Mouse (Mus musculus): ENCODE data around the gene Fgfr2. TPM values are rescaled to one million over a fixed set of nuclear protein-coding genes. Genes with fewer than 3 reads are reported as not detected.

The Fgfr2 gene
- polyA plus RNA-seq, 1 experiment from 2014 or later: 11.2 TPM

DNA sequence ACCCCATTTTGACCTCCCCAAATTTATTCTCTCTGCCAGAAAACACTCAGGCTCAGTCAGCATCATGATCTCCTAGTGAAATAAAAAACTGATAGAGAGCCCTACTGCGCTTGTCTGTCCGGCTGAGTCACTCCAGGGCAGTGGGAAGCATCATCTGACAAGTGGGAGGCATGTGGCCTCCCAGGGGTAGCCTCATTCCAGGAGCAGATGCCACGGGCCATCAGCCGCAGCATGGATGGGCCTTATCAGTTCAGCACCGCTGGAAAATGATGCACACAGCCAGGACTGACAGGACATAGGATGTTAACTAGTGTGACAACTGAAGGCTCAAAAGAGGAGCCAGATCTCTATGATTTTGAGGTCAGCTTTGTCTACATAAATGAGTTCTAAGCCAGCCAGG is 281.9 kb downstream of the Fgfr2 start:
- no peak overlapping the region for H3K9ac ChIP-seq (replicated peaks)
- TF ChIP-seq EP300 (IDR thresholded peaks at IDR 0.05; ENCODE audit: low read depth) (no peak), CTCF (IDR thresholded peaks at IDR 0.05; ENCODE audit: low read depth) (no peak)
- 69% methylated on average over 5 of the region's 5 CpGs for WGBS (ENCODE audit: insufficient replicate concordance)
- no peaks in the 10 kb centered on the region for H3K4me1 ChIP-seq (ENCODE audit: insufficient read depth)
- DNase-seq (no peak), ATAC-seq (no peak)
- no peak overlapping the region for H3K4me2 ChIP-seq (ENCODE audit: low read depth, low read length)
- no peaks in the 10 kb centered on the region for H3K9me3 ChIP-seq (ENCODE audit: low read length)
- H3K4me3 ChIP-seq (ENCODE audit: low read depth, low read length): no peak overlapping the region
- H3K27me3 ChIP-seq (ENCODE audit: insufficient read depth, low read length): no peaks in the 10 kb centered on the region
- peaks cover 9% of the 10 kb centered on the region; the same call in 1 of the 2 replicates for H3K36me3 ChIP-seq (replicated peaks; ENCODE audit: insufficient read depth, low read length)
- H3K27ac ChIP-seq (ENCODE audit: low read depth): no peak overlapping the region

DNA sequence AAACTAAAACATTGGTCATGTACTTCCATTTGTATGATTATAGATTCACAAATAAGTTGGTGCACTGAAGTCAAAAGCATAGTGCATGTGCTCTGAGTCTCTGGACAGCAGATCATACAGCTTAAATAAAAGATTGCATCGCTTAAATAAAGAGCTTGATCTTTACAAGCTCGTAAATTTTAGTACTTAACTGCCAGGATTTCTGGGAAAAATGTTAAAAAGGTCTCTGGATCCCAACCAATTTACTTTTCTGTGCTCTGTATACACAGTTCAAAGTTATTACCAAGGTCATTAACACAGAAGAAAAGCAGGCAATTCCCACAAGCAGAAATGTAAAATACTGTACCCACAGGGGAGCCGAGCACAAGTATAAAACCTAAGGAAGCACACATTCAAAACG is 292.2 kb downstream of the Fgfr2 start:
- H3K9ac ChIP-seq (replicated peaks): no peak overlapping the region
- H3K27ac ChIP-seq (ENCODE audit: low read depth): no peak overlapping the region
- WGBS (ENCODE audit: insufficient replicate concordance): 81% methylated on average over 4 of the region's 4 CpGs
- DNase-seq (no peak), ATAC-seq (no peak)
- H3K9me3 ChIP-seq (ENCODE audit: low read length): no peaks in the 10 kb centered on the region
- H3K27me3 ChIP-seq (ENCODE audit: insufficient read depth, low read length): no peaks in the 10 kb centered on the region
- no peaks in the 10 kb centered on the region for H3K4me1 ChIP-seq (ENCODE audit: insufficient read depth)
- H3K36me3 ChIP-seq (replicated peaks; ENCODE audit: insufficient read depth, low read length): peaks cover 21% of the 10 kb centered on the region
- TF ChIP-seq CTCF (IDR thresholded peaks at IDR 0.05; ENCODE audit: low read depth): no peak
- TF ChIP-seq EP300 (IDR thresholded peaks at IDR 0.05; ENCODE audit: low read depth): no peak
- no peak overlapping the region for H3K4me2 ChIP-seq (ENCODE audit: low read depth, low read length)
- no peak overlapping the region for H3K4me3 ChIP-seq (ENCODE audit: low read depth, low read length)

DNA sequence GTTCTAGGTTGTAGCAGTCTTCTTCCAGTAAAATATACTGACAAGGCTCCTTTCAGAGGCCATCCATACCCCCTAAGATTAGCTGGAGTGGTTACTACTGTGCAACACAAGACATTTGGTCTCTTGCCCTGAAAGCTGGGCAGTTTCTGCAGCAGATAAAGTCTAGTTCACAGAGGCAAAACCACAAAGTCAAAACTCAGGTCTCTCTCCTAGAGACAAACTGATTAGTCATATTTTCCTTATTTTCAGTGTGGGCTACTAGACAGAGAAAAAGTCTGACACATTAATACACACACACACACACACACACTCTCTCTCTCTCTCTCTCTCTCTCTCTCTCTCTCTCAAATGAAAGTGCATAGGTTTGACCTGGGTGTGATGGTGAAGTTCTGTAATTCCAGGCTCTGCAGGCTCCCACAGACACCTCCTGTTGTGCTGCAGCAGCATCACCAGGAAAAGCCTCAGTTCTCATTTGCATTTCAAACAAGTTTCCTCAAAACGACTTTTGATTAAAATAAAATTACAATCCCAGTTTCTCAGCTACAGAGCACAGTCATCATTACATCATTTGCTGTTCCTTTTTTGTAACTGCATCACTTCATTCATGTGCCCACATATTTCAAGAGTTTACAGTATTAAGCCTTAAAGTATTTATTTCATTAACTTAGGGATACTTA is 298.7 kb downstream of the Fgfr2 start:
- Histone ChIP-seq H3K4me3 (ENCODE audit: low read depth, low read length) (no peak overlapping the region), H3K36me3 (replicated peaks; ENCODE audit: insufficient read depth, low read length) (peaks cover 18% of the 10 kb centered on the region), H3K27me3 (ENCODE audit: insufficient read depth, low read length) (no peaks in the 10 kb centered on the region), H3K4me1 (ENCODE audit: insufficient read depth) (no peaks in the 10 kb centered on the region), H3K4me2 (ENCODE audit: low read depth, low read length) (no peak overlapping the region), H3K27ac (ENCODE audit: low read depth) (no peak overlapping the region), H3K9ac (replicated peaks) (no peak overlapping the region), H3K9me3 (ENCODE audit: low read length) (no peaks in the 10 kb centered on the region)
- ATAC-seq: no peak
- no peak for TF ChIP-seq EP300 (IDR thresholded peaks at IDR 0.05; ENCODE audit: low read depth)
- no peak for TF ChIP-seq CTCF (IDR thresholded peaks at IDR 0.05; ENCODE audit: low read depth)
- DNase-seq: no peak
- WGBS (ENCODE audit: insufficient replicate concordance): 29% methylated on average over 1 of the region's 1 CpGs

DNA sequence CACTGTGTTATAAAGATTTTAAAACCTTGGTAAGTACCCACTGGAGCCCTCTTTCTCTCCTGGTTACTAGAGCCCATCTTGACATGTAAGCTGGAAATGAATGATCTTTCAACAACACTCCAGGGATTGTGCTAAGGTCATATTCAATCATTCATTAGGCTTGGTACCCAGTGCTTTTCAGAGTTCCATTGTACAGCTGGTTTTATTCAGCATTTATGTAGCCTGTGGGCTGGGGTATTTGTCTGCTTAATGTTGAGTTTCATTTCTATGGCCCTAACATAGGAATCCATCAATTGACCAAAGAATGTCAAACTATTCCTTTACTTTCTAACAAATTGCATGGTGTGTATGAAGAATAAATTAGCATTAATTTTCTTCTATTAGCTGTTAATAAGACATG is 299.3 kb downstream of the Fgfr2 start:
- peaks cover 18% of the 10 kb centered on the region for H3K36me3 ChIP-seq (replicated peaks; ENCODE audit: insufficient read depth, low read length)
- TF ChIP-seq CTCF (IDR thresholded peaks at IDR 0.05; ENCODE audit: low read depth) (no peak), EP300 (IDR thresholded peaks at IDR 0.05; ENCODE audit: low read depth) (no peak)
- ATAC-seq (no peak), DNase-seq (no peak)
- no peaks in the 10 kb centered on the region for H3K4me1 ChIP-seq (ENCODE audit: insufficient read depth)
- no peaks in the 10 kb centered on the region for H3K9me3 ChIP-seq (ENCODE audit: low read length)
- no peak overlapping the region for H3K4me3 ChIP-seq (ENCODE audit: low read depth, low read length)
- H3K27me3 ChIP-seq (ENCODE audit: insufficient read depth, low read length): no peaks in the 10 kb centered on the region
- H3K27ac ChIP-seq (ENCODE audit: low read depth): no peak overlapping the region
- no peak overlapping the region for H3K4me2 ChIP-seq (ENCODE audit: low read depth, low read length)
- H3K9ac ChIP-seq (replicated peaks): no peak overlapping the region

DNA sequence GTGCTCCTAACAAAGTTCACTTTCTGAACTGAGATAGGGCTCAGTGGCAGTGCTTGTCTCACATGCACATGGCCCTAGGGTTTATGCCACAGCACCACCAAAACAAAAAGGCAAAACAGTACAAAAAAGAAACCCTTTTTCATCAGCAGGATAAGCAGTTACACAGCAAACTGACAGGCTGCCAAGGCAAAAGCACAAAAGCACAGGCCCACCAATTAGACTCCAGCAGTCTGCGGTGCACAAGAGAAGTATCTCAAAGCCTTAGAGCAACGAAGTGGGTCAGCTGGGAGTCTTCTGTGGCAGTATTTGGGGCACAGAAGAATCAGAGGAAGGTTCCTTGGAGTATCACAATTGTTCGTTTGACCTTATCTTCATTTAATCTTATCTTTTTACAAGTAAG is 302.5 kb downstream of the Fgfr2 start:
- Histone ChIP-seq H3K4me3 (ENCODE audit: low read depth, low read length) (no peak overlapping the region), H3K4me1 (ENCODE audit: insufficient read depth) (no peaks in the 10 kb centered on the region), H3K9ac (replicated peaks) (no peak overlapping the region), H3K27ac (ENCODE audit: low read depth) (no peak overlapping the region), H3K4me2 (ENCODE audit: low read depth, low read length) (no peak overlapping the region), H3K27me3 (ENCODE audit: insufficient read depth, low read length) (no peaks in the 10 kb centered on the region), H3K9me3 (ENCODE audit: low read length) (no peaks in the 10 kb centered on the region), H3K36me3 (replicated peaks; ENCODE audit: insufficient read depth, low read length) (peaks cover 6% of the 10 kb centered on the region; the same call in 1 of the 2 replicates)
- no peak for TF ChIP-seq CTCF (IDR thresholded peaks at IDR 0.05; ENCODE audit: low read depth)
- no peak for TF ChIP-seq EP300 (IDR thresholded peaks at IDR 0.05; ENCODE audit: low read depth)
- 74% methylated on average over 3 of the region's 3 CpGs for WGBS (ENCODE audit: insufficient replicate concordance)
- DNase-seq: no peak
- ATAC-seq: no peak

DNA sequence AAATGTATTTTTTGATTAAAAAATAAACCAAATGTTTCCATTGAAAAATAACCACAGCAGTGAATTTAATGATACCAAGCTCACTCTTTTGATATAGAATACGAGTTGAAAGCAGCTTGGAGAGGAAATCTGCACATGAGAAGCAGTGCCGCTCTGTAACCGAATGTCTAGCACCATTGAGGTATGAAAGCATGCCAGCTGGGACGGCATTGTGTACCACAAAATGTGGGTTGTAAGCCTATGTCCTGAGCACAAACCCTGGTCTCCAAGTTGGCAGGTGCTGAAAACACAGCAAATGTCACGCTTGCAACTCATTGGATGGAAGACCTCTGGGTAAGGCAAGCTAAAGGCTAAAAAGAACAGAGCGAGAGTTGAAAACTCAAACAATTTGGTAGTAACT is 306.1 kb downstream of the Fgfr2 start:
- H3K9ac ChIP-seq (replicated peaks): no peak overlapping the region
- H3K4me1 ChIP-seq (ENCODE audit: insufficient read depth): 0 out of 2 replicates have a peak, but pooled peaks cover 2% of the 10 kb centered on the region
- no peak overlapping the region for H3K4me3 ChIP-seq (ENCODE audit: low read depth, low read length)
- H3K9me3 ChIP-seq (ENCODE audit: low read length): no peaks in the 10 kb centered on the region
- H3K36me3 ChIP-seq (replicated peaks; ENCODE audit: insufficient read depth, low read length): no peaks in the 10 kb centered on the region
- H3K27ac ChIP-seq (ENCODE audit: low read depth): no peak overlapping the region
- H3K27me3 ChIP-seq (ENCODE audit: insufficient read depth, low read length): no peaks in the 10 kb centered on the region
- no peak for DNase-seq
- TF ChIP-seq EP300 (IDR thresholded peaks at IDR 0.05; ENCODE audit: low read depth) (no peak), CTCF (IDR thresholded peaks at IDR 0.05; ENCODE audit: low read depth) (no peak)
- ATAC-seq: no peak
- H3K4me2 ChIP-seq (ENCODE audit: low read depth, low read length): no peak overlapping the region
- 85% methylated on average over 6 of the region's 6 CpGs for WGBS (ENCODE audit: insufficient replicate concordance)

Measured in liver, postnatal 0 days (tissue).